Mouse (Mus musculus) forebrain, postnatal 0 days (tissue): Measurements from ENCODE around the gene Cd80. TPM values are rescaled to one million over a fixed set of nuclear protein-coding genes. Genes with fewer than 3 reads are reported as not detected.

Source experiments
- ATAC-seq: fragments of 200-750 bp; cut with Nextera tagmentation; 2 replicates; pipeline ENCODE4 v1.8.0; 2017; ENCODE audit warnings: mild to moderate bottlenecking, moderate library complexity
- DNase-seq: peaks from one replicate; pipeline ENCODE4 v3.0.0-alpha.2; 2015
- H3K27ac ChIP-seq: fragments of 300-500 bp; sonication (generic); 2 replicates; pipeline ENCODE4 v1.5.1; 2014; ENCODE audit warnings: low read depth, mild to moderate bottlenecking, antibody characterized with exemption, low read length, moderate library complexity, mixed read lengths
- H3K27me3 ChIP-seq: fragments of 300-500 bp; sonication (generic); 2 replicates; pipeline ENCODE4 v1.6.1; 2014; ENCODE audit warnings: mild to moderate bottlenecking, low read length, mixed read lengths; ENCODE audit not compliant: insufficient read depth
- H3K36me3 ChIP-seq: fragments of 300-500 bp; sonication (generic); 2 replicates; pipeline ENCODE4 v1.6.1; 2014; ENCODE audit warnings: mild to moderate bottlenecking, moderate library complexity; ENCODE audit not compliant: insufficient read depth
- H3K4me1 ChIP-seq: fragments of 300-500 bp; sonication (generic); 2 replicates; pipeline ENCODE4 v1.6.1; 2014; ENCODE audit warnings: antibody characterized with exemption; ENCODE audit not compliant: insufficient read depth
- H3K4me2 ChIP-seq: fragments of 300-500 bp; sonication (generic); 2 replicates; pipeline ENCODE4 v1.6.1; 2014; ENCODE audit warnings: low read depth, mild to moderate bottlenecking, moderate library complexity
- H3K4me3 ChIP-seq: fragments of 300-500 bp; sonication (generic); 2 replicates; pipeline ENCODE4 v1.5.1; 2014; ENCODE audit warnings: low read depth, low read length, mixed read lengths
- H3K9ac ChIP-seq: fragments of 300-500 bp; sonication (generic); 2 replicates; pipeline ENCODE4 v1.6.1; 2014; ENCODE audit warnings: mild to moderate bottlenecking
- H3K9me3 ChIP-seq: fragments of 300-500 bp; sonication (generic); 2 replicates; pipeline ENCODE4 v1.6.1; 2016; ENCODE audit warnings: low read length
- CTCF ChIP-seq: sonication (generic); IDR thresholded peaks from 2 replicates; pipeline ENCODE4 v1.5.1; 2016; ENCODE audit warnings: antibody characterized with exemption, control low read depth, low read depth
- WGBS: fragments of 180-500 bp; shearing (Covaris S2); extraction: QIAGEN DNeasy Blood & Tissue Kit; methylation state at CpG from one replicate; pipeline ENCODE4 v1.1.7; 2014; 5-methylcytosine and 5-hydroxymethylcytosine counted together
- polyA plus RNA-seq: library from polyadenylated mRNA; unstranded; fragments of >200 nt; fragmentation: Nextera tagmentation; extraction: Ambion mirVana; gene quantifications from 2 replicates; pipeline ENCODE4 v1.2.1, GENCODE M21; 2015
- total RNA-seq: library from RNA; depleted of rRNA; stranded (reverse); fragments of >200 nt; gene quantifications from 2 replicates; pipeline ENCODE4 v1.2.3, GENCODE M21; 2014

Cd80 gene
- total and polyA plus RNA-seq, 2 experiments from 2014 or later: 0.25 to 0.86 TPM

- no peak overlapping the region for H3K27ac ChIP-seq
- TF ChIP-seq CTCF: no peak
- H3K4me2 ChIP-seq: no peak overlapping the region
- no peaks in the 10 kb centered on the region for H3K27me3 ChIP-seq
- H3K9ac ChIP-seq: no peak overlapping the region
- DNase-seq: no peak
- peaks cover 7% of the 10 kb centered on the region; the same call in 1 of the 2 replicates for H3K4me1 ChIP-seq
- H3K9me3 ChIP-seq: no peaks in the 10 kb centered on the region
- peaks cover 53% of the 10 kb centered on the region for H3K36me3 ChIP-seq
- WGBS: 95% methylated on average over 12 of the region's 12 CpGs
- ATAC-seq: no peak
- H3K4me3 ChIP-seq: no peak overlapping the region
These were observed 6.9 kb upstream of the Cd80 start for GRCm38 (mm10) chr16:38448458-38448857.

GRCm38 (mm10) chr16:38450707-38451106 lies 4.7 kb upstream of the Cd80 start:
- Histone ChIP-seq H3K9me3 (no peaks in the 10 kb centered on the region), H3K4me1 (peaks cover 7% of the 10 kb centered on the region; the same call in 1 of the 2 replicates), H3K9ac (no peak overlapping the region), H3K27me3 (no peaks in the 10 kb centered on the region), H3K36me3 (peaks cover 32% of the 10 kb centered on the region), H3K4me2 (no peak overlapping the region), H3K4me3 (no peak overlapping the region), H3K27ac (no peak overlapping the region)
- no peak for TF ChIP-seq CTCF
- no peak for DNase-seq
- no peak for ATAC-seq
- 95% methylated on average over 7 of the region's 7 CpGs for WGBS

- TF ChIP-seq CTCF: no peak
- peak overlapping the region; percentile 94 for H3K9ac ChIP-seq
- no peak for DNase-seq
- ATAC-seq: no peak
- H3K27ac ChIP-seq: peak overlapping the region; percentile 89
- peak overlapping the region; percentile 81 for H3K4me2 ChIP-seq
- H3K36me3 ChIP-seq: peaks cover 25% of the 10 kb centered on the region
- H3K27me3 ChIP-seq: no peaks in the 10 kb centered on the region
- no peaks in the 10 kb centered on the region for H3K9me3 ChIP-seq
- 42% methylated on average over 12 of the region's 12 CpGs for WGBS
- peaks cover 7% of the 10 kb centered on the region; the same call in 1 of the 2 replicates for H3K4me1 ChIP-seq
- peak overlapping the region; percentile 77 for H3K4me3 ChIP-seq
These were observed 3.7 kb upstream of the Cd80 start for GRCm38 (mm10) chr16:38451421-38452205.

- peak; percentile 98 for ATAC-seq
- H3K4me2 ChIP-seq: peak within 1 kb of the TSS; percentile 81
- H3K4me3 ChIP-seq: peak within 1 kb of the TSS; percentile 77
- H3K27me3 ChIP-seq: no peaks in the 10 kb centered on the region
- H3K4me1 ChIP-seq: peaks cover 7% of the 10 kb centered on the region; the same call in 1 of the 2 replicates
- no peaks in the 10 kb centered on the region for H3K9me3 ChIP-seq
- peaks cover 15% of the 10 kb centered on the region for H3K36me3 ChIP-seq
- DNase-seq: peak; percentile 87
- H3K9ac ChIP-seq: peak within 1 kb of the TSS; percentile 94
- TF ChIP-seq CTCF: peak; percentile 28; the same call in 1 of the 2 replicates
- H3K27ac ChIP-seq: peak within 1 kb of the TSS; percentile 89
- 2% methylated on average over 56 of the region's 61 CpGs for WGBS
These were observed 2.7 kb upstream of the Cd80 start, which contains the start of gene Adprh for GRCm38 (mm10) chr16:38452442-38453202. Gene Adprh, minus strand, starts transcription at chr16:38452703.

GRCm38 (mm10) chr16:38453203-38453553 lies 2.2 kb upstream of the Cd80 start:
- Histone ChIP-seq H3K27ac (peak overlapping the region; percentile 89), H3K9me3 (no peaks in the 10 kb centered on the region), H3K4me1 (peaks cover 7% of the 10 kb centered on the region; the same call in 1 of the 2 replicates), H3K27me3 (no peaks in the 10 kb centered on the region), H3K9ac (peak overlapping the region; percentile 94), H3K36me3 (peaks cover 13% of the 10 kb centered on the region), H3K4me2 (peak overlapping the region; percentile 81), H3K4me3 (peak overlapping the region; percentile 77)
- 24% methylated on average over 3 of the region's 3 CpGs for WGBS
- no peak for TF ChIP-seq CTCF
- DNase-seq: no peak
- no peak for ATAC-seq

- ATAC-seq (no peak), DNase-seq (no peak)
- Histone ChIP-seq H3K27me3 (no peaks in the 10 kb centered on the region), H3K36me3 (peaks cover 7% of the 10 kb centered on the region; the same call in 1 of the 2 replicates), H3K4me3 (no peak overlapping the region), H3K4me1 (peaks cover 7% of the 10 kb centered on the region; the same call in 1 of the 2 replicates), H3K27ac (no peak overlapping the region), H3K9me3 (no peaks in the 10 kb centered on the region), H3K4me2 (no peak overlapping the region), H3K9ac (no peak overlapping the region)
- 89% methylated on average over 4 of the region's 4 CpGs for WGBS
- TF ChIP-seq CTCF: no peak
These were observed 1.4 kb upstream of the Cd80 start for GRCm38 (mm10) chr16:38453952-38454351.
